Mouse (Mus musculus): ENCODE results near the gene 1700020A23Rik.

1700020A23Rik gene

GRCm38 (mm10) chr2:130451086-130451726 is 46.1 kb downstream of the 1700020A23Rik start:
- DNase-seq, result no peak

GRCm38 (mm10) chr2:130451727-130452090 is 46.6 kb downstream of the 1700020A23Rik start:
- DNase-seq, result peak; percentile 20 to 25

- DNase-seq, result no peak
Observed at GRCm38 (mm10) chr2:130452266-130452665, 47.2 kb downstream of the 1700020A23Rik start.

GRCm38 (mm10) chr2:130453421-130453820 is 48.4 kb downstream of the 1700020A23Rik start:
- DNase-seq, result peak in 1 of 2 experiments; percentile 24

- peak; percentile 85 to 86 for DNase-seq
Observed at GRCm38 (mm10) chr2:130454748-130455370, 49.8 kb downstream of the 1700020A23Rik start.
